Mouse (Mus musculus) WW6 (cell line): ENCODE data around the gene Siglecf.
"Not testable (repeated sequence)": the region's sequence is repeated elsewhere in the genome, so short reads cannot be mapped to it uniquely, and the experiment has no call there.

Experiments used
- DNase-seq: peaks from one replicate; pipeline ENCODE4 v3.0.0-alpha.2; 2013; ENCODE audit warnings: low read depth, low spot score

Siglecf gene

GRCm38 (mm10) chr7:43351154-43351553 is at the start of gene Siglecf:
Siglecf (plus strand) TSS chr7:43351341.
- DNase-seq: no peak

GRCm38 (mm10) chr7:43305235-43305634 is 45.9 kb upstream of the Siglecf start:
- DNase-seq: no peak

GRCm38 (mm10) chr7:43309069-43309468 is 42.1 kb upstream of the Siglecf start:
- DNase-seq: no peak

GRCm38 (mm10) chr7:43311632-43312031 is 39.5 kb upstream of the Siglecf start:
- DNase-seq: no peak

GRCm38 (mm10) chr7:43312386-43313012 is 38.6 kb upstream of the Siglecf start:
- no peak for DNase-seq

- peak; percentile 94 for DNase-seq
Measured at GRCm38 (mm10) chr7:43313013-43313428, 38.1 kb upstream of the Siglecf start, which contains the start of gene Zfp715. Zfp715 (minus strand) TSS chr7:43313294.

- DNase-seq: no peak
Measured at GRCm38 (mm10) chr7:43326223-43326780, 24.8 kb upstream of the Siglecf start.

GRCm38 (mm10) chr7:43328101-43328500 is 23.0 kb upstream of the Siglecf start:
- no peak for DNase-seq

- peak; percentile 76 for DNase-seq
Measured at GRCm38 (mm10) chr7:43333203-43333602, 17.9 kb upstream of the Siglecf start.

GRCm38 (mm10) chr7:43333899-43334298 is 17.2 kb upstream of the Siglecf start:
- DNase-seq: no peak

- DNase-seq: no peak
Measured at GRCm38 (mm10) chr7:43340771-43341170, 10.4 kb upstream of the Siglecf start.

- no peak for DNase-seq
Measured at GRCm38 (mm10) chr7:43343191-43343590, 8.0 kb upstream of the Siglecf start.

GRCm38 (mm10) chr7:43344020-43344419 is 7.1 kb upstream of the Siglecf start:
- DNase-seq: no peak

GRCm38 (mm10) chr7:43344491-43344890 is 6.7 kb upstream of the Siglecf start:
- DNase-seq: no peak

GRCm38 (mm10) chr7:43346148-43346547 is 5.0 kb upstream of the Siglecf start:
- DNase-seq: no peak

GRCm38 (mm10) chr7:43346571-43346970 is 4.6 kb upstream of the Siglecf start:
- DNase-seq: no peak

GRCm38 (mm10) chr7:43349623-43350022 is 1.5 kb upstream of the Siglecf start:
- not testable (repeated sequence) for DNase-seq

- DNase-seq: no peak
Measured at GRCm38 (mm10) chr7:43353118-43353517, 2.0 kb downstream of the Siglecf start.

- no peak for DNase-seq
Measured at GRCm38 (mm10) chr7:43353758-43354157, 2.6 kb downstream of the Siglecf start.

GRCm38 (mm10) chr7:43354893-43355835 is 4.0 kb downstream of the Siglecf start:
- DNase-seq: no peak

- DNase-seq: no peak
Measured at GRCm38 (mm10) chr7:43358556-43358955, 7.4 kb downstream of the Siglecf start.

- DNase-seq: no peak
Measured at GRCm38 (mm10) chr7:43361442-43361841, 10.3 kb downstream of the Siglecf start.
